Mouse (Mus musculus): ENCODE results near the gene Snrpa1. TPM values are rescaled to one million over a fixed set of nuclear protein-coding genes. Genes with fewer than 3 reads are reported as not detected.

Gene Snrpa1
- 145 and 158 TPM in 2 replicates for polyA plus RNA-seq (2015; fragmentation: Nextera tagmentation; extraction: Ambion mirVana)

DNA sequence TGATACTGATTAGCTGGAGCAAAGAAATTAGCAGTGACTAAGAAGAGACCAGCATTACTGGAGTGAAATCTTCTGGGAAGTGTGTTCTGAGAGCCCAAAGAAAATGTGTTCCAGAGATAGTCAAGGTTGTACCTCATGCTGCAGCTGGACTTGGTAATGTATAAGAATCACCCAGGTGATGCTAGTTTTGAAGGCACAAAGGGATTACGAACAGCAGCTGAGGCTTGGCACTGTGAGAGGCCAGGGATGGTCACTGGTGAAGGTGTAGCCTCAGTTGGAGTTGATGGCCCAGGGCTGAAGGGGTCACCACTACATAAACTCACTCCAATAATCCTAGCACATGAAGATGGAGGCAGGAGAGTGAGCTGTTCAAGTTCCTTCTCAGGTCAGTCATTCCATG is at the start of gene Snrpa1:
TSS of gene Snrpa1 (plus strand) at position 301 of the 400 bp plus-strand sequence.
- Histone ChIP-seq H3K4me1 (peaks cover 14% of the 10 kb centered on the region), H3K36me3 (peaks cover 11% of the 10 kb centered on the region; the same call in 1 of the 2 replicates), H3K4me3 (replicated peaks) (peak within 1 kb of the TSS; percentile 98), H3K4me2 (replicated peaks) (peak within 1 kb of the TSS; percentile 82), H3K9me3 (replicated peaks) (no peaks in the 10 kb centered on the region), H3K9ac (no peak within 1 kb of the TSS), H3K27me3 (no peaks in the 10 kb centered on the region), H3K27ac (replicated peaks) (no peak within 1 kb of the TSS)
- no peak for ATAC-seq (ENCODE audit: insufficient number of reproducible peaks, low FRiP score, low TSS enrichment, low read depth)
- WGBS = 69% methylated on average over 1 of the region's 1 CpGs

DNA sequence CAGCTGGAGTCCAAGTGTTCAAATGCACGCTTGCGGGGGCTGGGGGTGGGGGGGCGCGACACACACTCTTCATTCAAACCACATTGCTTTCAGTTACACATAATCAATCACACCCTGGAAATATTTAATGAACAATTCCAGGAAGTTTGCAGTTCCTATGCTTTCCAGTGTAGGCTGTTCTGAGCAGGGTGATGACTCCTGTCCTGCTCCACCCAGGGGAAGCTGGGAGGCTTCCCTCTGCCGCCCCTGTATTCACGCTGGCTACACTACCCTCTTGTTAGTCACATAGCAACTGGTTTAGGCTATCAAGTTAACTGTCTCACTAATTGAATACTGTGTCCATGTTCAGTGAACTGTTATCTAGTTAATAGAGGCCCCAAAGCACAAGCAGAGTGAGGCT is 48.3 kb upstream of the Snrpa1 start:
- Histone ChIP-seq H3K27ac (replicated peaks) (no peak overlapping the region), H3K4me1 (peaks cover 31% of the 10 kb centered on the region), H3K27me3 (no peaks in the 10 kb centered on the region), H3K9ac (no peak overlapping the region), H3K36me3 (no peaks in the 10 kb centered on the region), H3K4me3 (replicated peaks) (no peak overlapping the region), H3K9me3 (replicated peaks) (no peaks in the 10 kb centered on the region), H3K4me2 (replicated peaks) (no peak overlapping the region)
- ATAC-seq (ENCODE audit: insufficient number of reproducible peaks, low FRiP score, low TSS enrichment, low read depth) = no peak
- 65% methylated on average over 6 of the region's 6 CpGs for WGBS

DNA sequence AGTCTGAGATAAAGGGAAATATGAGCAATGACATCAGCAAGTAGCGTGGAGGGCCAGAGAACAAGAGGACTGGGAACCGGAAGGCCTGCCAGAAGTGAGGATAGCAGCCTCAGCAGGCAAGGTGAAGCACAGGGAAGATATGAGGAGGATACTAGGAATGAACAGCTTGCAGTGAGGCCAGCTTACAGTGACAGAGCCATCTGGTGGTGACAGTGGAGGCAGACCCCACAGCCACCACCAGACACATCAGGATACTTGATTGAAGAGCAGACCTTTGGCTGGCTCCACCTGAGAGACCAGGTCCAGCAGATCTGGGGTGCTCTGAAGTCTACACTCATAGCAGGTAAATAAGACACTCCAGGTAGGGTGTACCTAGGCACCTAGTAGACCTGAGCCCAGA is 31.1 kb upstream of the Snrpa1 start:
- no peaks in the 10 kb centered on the region for H3K9me3 ChIP-seq (replicated peaks)
- ATAC-seq (ENCODE audit: insufficient number of reproducible peaks, low FRiP score, low TSS enrichment, low read depth) = no peak
- H3K27ac ChIP-seq (replicated peaks) = no peak overlapping the region
- peaks cover 5% of the 10 kb centered on the region; the same call in 1 of the 2 replicates for H3K27me3 ChIP-seq
- WGBS = 86% methylated on average over 2 of the region's 2 CpGs
- no peak overlapping the region for H3K4me3 ChIP-seq (replicated peaks)
- H3K4me2 ChIP-seq (replicated peaks) = no peak overlapping the region
- H3K9ac ChIP-seq = no peak overlapping the region
- no peaks in the 10 kb centered on the region for H3K36me3 ChIP-seq
- H3K4me1 ChIP-seq = peaks cover 9% of the 10 kb centered on the region; the same call in 1 of the 2 replicates

GRCm38 (mm10) chr7:66028766-66029512 is 29.9 kb upstream of the Snrpa1 start:
- Histone ChIP-seq H3K36me3 (no peaks in the 10 kb centered on the region), H3K4me3 (replicated peaks) (no peak overlapping the region), H3K9me3 (replicated peaks) (no peaks in the 10 kb centered on the region), H3K4me2 (replicated peaks) (no peak overlapping the region), H3K9ac (no peak overlapping the region), H3K27ac (replicated peaks) (no peak overlapping the region), H3K4me1 (peaks cover 9% of the 10 kb centered on the region; the same call in 1 of the 2 replicates), H3K27me3 (peaks cover 11% of the 10 kb centered on the region)
- ATAC-seq (ENCODE audit: insufficient number of reproducible peaks, low FRiP score, low TSS enrichment, low read depth) = peak; percentile 51; the same call in 1 of the 2 replicates
- WGBS = 37% methylated on average over 6 of the region's 6 CpGs

GRCm38 (mm10) chr7:66036809-66037208 is 22.0 kb upstream of the Snrpa1 start:
- 68% methylated on average over 8 of the region's 8 CpGs for WGBS
- peaks cover 9% of the 10 kb centered on the region; the same call in 1 of the 2 replicates for H3K4me1 ChIP-seq
- H3K27me3 ChIP-seq = peaks cover 6% of the 10 kb centered on the region; the same call in 1 of the 2 replicates
- ATAC-seq (ENCODE audit: insufficient number of reproducible peaks, low FRiP score, low TSS enrichment, low read depth) = no peak
- H3K4me3 ChIP-seq (replicated peaks) = no peak overlapping the region
- H3K27ac ChIP-seq (replicated peaks) = no peak overlapping the region
- H3K9ac ChIP-seq = no peak overlapping the region
- H3K36me3 ChIP-seq = no peaks in the 10 kb centered on the region
- no peaks in the 10 kb centered on the region for H3K9me3 ChIP-seq (replicated peaks)
- H3K4me2 ChIP-seq (replicated peaks) = no peak overlapping the region

- ATAC-seq (ENCODE audit: insufficient number of reproducible peaks, low FRiP score, low TSS enrichment, low read depth) = no peak
- H3K4me2 ChIP-seq (replicated peaks) = no peak overlapping the region
- H3K4me1 ChIP-seq = peaks cover 11% of the 10 kb centered on the region; the same call in 1 of the 2 replicates
- H3K36me3 ChIP-seq = no peaks in the 10 kb centered on the region
- no peak overlapping the region for H3K27ac ChIP-seq (replicated peaks)
- no peaks in the 10 kb centered on the region for H3K9me3 ChIP-seq (replicated peaks)
- 37% methylated on average over 3 of the region's 3 CpGs for WGBS
- no peak overlapping the region for H3K4me3 ChIP-seq (replicated peaks)
- no peak overlapping the region for H3K9ac ChIP-seq
- peaks cover 6% of the 10 kb centered on the region; the same call in 1 of the 2 replicates for H3K27me3 ChIP-seq
Observed at GRCm38 (mm10) chr7:66038261-66038660, 20.5 kb upstream of the Snrpa1 start.

GRCm38 (mm10) chr7:66038730-66039129 is 20.1 kb upstream of the Snrpa1 start:
- Histone ChIP-seq H3K9me3 (replicated peaks) (no peaks in the 10 kb centered on the region), H3K27me3 (peaks cover 2% of the 10 kb centered on the region; the same call in 1 of the 2 replicates), H3K4me2 (replicated peaks) (no peak overlapping the region), H3K4me1 (peaks cover 16% of the 10 kb centered on the region; the same call in 1 of the 2 replicates), H3K27ac (replicated peaks) (no peak overlapping the region), H3K9ac (no peak overlapping the region), H3K36me3 (no peaks in the 10 kb centered on the region), H3K4me3 (replicated peaks) (no peak overlapping the region)
- no peak for ATAC-seq (ENCODE audit: insufficient number of reproducible peaks, low FRiP score, low TSS enrichment, low read depth)
- WGBS = 57% methylated on average over 11 of the region's 11 CpGs

DNA sequence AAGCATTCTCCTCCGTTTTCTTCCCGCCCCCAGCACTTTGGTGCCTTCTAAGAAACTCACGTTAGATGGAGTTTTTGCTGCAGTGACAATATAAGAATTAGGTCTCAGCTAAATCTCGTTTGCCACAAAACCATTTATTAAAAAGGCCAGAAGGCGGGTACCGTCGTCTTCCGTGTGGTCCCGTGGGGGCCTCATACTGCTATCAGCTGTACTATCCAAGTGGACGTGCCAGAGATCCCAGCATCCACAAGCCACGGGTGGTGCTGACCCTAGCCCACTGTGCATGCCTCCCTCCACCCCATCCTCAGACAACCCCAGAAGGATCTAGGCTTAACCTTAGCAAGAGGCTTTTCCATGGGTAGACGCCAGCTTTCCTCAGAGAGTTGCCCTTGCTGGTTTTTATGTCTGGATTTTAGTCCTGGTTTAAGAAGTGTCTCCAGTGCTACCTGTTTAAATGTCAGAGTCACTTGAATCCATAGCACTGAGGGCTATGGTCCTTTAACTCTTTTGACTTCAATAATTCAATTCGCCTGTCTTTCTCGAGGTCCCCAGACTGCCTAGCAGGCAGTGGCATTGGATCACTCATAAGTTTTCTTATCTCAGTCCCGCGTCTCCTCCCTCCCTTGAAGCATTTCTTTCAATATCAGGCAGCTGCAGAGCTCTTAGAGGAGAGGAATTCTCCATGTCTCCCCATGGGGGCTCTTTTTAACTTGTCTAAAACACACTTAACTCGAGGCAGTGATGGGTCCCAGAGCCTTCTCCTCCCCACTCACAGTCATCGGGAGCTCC is 18.6 kb upstream of the Snrpa1 start:
- peaks cover 6% of the 10 kb centered on the region; the same call in 1 of the 2 replicates for H3K27me3 ChIP-seq
- no peaks in the 10 kb centered on the region for H3K9me3 ChIP-seq (replicated peaks)
- H3K36me3 ChIP-seq = no peaks in the 10 kb centered on the region
- no peak overlapping the region for H3K4me3 ChIP-seq (replicated peaks)
- no peak overlapping the region for H3K27ac ChIP-seq (replicated peaks)
- ATAC-seq (ENCODE audit: insufficient number of reproducible peaks, low FRiP score, low TSS enrichment, low read depth) = no peak
- H3K9ac ChIP-seq = no peak overlapping the region
- H3K4me1 ChIP-seq = peaks cover 25% of the 10 kb centered on the region
- no peak overlapping the region for H3K4me2 ChIP-seq (replicated peaks)
- WGBS = 76% methylated on average over 18 of the region's 18 CpGs

DNA sequence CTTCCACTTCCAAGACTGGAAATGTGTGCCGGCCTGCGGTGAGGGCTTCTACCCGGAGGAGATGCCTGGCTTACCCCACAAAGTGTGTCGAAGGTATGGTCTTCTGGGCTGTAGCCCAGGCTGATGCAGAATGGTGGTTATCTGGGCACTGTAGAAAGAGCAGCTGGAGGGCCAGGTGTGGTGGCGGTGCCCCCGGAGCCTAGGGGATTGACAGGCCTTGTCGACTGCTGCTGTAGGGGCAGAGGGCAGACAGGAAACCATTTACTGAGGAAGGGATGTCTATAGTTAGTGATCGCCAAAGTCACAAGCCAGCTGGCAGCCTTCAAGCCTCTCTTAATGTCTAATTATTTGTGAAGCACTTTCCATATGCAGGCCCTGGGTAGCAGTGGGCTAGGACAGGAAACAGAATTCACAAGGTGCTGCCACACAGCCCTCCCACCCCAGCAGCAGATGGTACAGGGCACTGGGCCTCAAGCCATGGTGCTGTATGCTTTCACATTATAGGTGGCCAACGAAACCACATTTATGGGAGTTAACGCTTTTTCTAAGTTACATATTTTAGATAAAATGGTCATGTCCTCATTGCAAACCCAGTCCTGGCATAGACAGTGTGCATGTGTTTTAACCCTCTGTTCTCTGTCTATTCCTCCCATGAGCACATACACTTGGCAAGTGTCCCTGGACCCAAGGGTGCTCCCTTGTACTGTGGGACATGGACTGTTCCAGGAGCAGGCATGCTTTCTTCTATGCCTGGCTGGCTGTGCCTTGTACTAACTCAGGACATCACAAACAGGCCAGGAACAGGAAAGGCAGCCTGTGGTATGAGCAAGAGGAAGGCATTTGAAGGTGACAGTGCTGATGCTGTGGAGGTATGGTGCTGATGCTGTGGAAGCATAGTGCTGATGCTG is 15.0 kb upstream of the Snrpa1 start, which contains the start of gene Gm45213:
TSS of gene Gm45213 (plus strand) at position 51 of the 908 bp plus-strand sequence.
- Histone ChIP-seq H3K27me3 (peaks cover 6% of the 10 kb centered on the region; the same call in 1 of the 2 replicates), H3K9me3 (replicated peaks) (no peaks in the 10 kb centered on the region), H3K9ac (no peak within 1 kb of the TSS), H3K4me1 (peaks cover 45% of the 10 kb centered on the region), H3K4me2 (replicated peaks) (no peak within 1 kb of the TSS), H3K36me3 (no peaks in the 10 kb centered on the region), H3K4me3 (replicated peaks) (no peak within 1 kb of the TSS), H3K27ac (replicated peaks) (no peak within 1 kb of the TSS)
- WGBS = 65% methylated on average over 10 of the region's 10 CpGs
- ATAC-seq (ENCODE audit: insufficient number of reproducible peaks, low FRiP score, low TSS enrichment, low read depth) = no peak

DNA sequence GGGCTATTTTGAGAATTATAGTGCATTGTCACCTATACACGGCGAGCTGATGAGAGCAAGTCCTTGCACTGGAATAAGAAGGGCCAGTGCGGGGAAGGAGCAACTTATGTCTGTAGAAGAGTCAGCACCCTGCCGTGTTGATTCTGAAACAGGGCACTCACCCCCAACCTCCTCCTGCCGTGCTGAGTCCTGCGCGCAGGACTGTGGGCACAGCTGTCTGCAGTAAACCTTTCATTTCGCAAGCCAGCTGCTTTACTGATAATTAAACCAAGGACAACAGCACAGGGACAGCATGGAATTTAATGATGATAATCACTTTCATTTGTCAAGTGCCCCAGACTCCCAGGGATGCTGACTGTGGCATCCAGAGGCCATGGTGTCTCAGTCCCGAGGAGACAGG is 14.2 kb upstream of the Snrpa1 start:
- Histone ChIP-seq H3K27me3 (peaks cover 8% of the 10 kb centered on the region; the same call in 1 of the 2 replicates), H3K4me2 (replicated peaks) (no peak overlapping the region), H3K27ac (replicated peaks) (no peak overlapping the region), H3K4me3 (replicated peaks) (no peak overlapping the region), H3K9me3 (replicated peaks) (no peaks in the 10 kb centered on the region), H3K36me3 (no peaks in the 10 kb centered on the region), H3K4me1 (peaks cover 40% of the 10 kb centered on the region), H3K9ac (no peak overlapping the region)
- WGBS = 48% methylated on average over 9 of the region's 9 CpGs
- no peak for ATAC-seq (ENCODE audit: insufficient number of reproducible peaks, low FRiP score, low TSS enrichment, low read depth)
